Mouse (Mus musculus) myocyte (in vitro differentiated cells): ENCODE measurements around the gene Pafah1b2. TPM values are rescaled to one million over a fixed set of nuclear protein-coding genes. Genes with fewer than 3 reads are reported as not detected.

Experiments
- H3K27me3 ChIP-seq: one replicate; pipeline ENCODE4 v1.6.1; 2011; ENCODE audit not compliant: control insufficient read depth, insufficient read depth, insufficient read length
- H3K36me3 ChIP-seq: one replicate; pipeline ENCODE4 v1.6.1; 2011; ENCODE audit not compliant: control insufficient read depth, insufficient read depth
- H3K4me2 ChIP-seq: one replicate; pipeline ENCODE4 v1.6.1; 2011; ENCODE audit warnings: low read depth, control low read depth
- H3K4me3 ChIP-seq: one replicate; pipeline ENCODE4 v1.5.1; 2011; ENCODE audit warnings: mild to moderate bottlenecking, control low read depth, moderate library complexity
- H3K79me2 ChIP-seq: one replicate; pipeline ENCODE4 v1.6.1; 2011; ENCODE audit not compliant: control insufficient read depth, insufficient read depth
- H3ac ChIP-seq: one replicate; pipeline ENCODE4 v1.6.1; 2011; ENCODE audit not compliant: control insufficient read depth, insufficient read length
- CEBPB ChIP-seq: IDR thresholded peaks from 2 replicates; pipeline ENCODE4 v1.6.1; 2011; ENCODE audit warnings: mild to moderate bottlenecking, moderate library complexity; ENCODE audit not compliant: poor library complexity, insufficient read depth, severe bottlenecking
- E2F4 ChIP-seq: IDR thresholded peaks from one replicate; pipeline ENCODE4 v1.6.1; 2011; ENCODE audit warnings: mild to moderate bottlenecking, control low read depth, moderate library complexity; ENCODE audit not compliant: insufficient read depth
- MAX ChIP-seq: IDR thresholded peaks from one replicate; pipeline ENCODE4 v1.6.1; 2011; ENCODE audit warnings: low read depth, mild to moderate bottlenecking, control low read depth
- MYOD1 ChIP-seq, 3 experiments: IDR thresholded peaks; one replicate each; pipeline ENCODE4 v1.6.1; 2011; ENCODE audit warnings: control low read depth in 2 of 3, low read depth in 2 of 3, mild to moderate bottlenecking in 2 of 3, moderate library complexity in 1 of 3; ENCODE audit not compliant: insufficient read length in 2 of 3, control insufficient read depth in 1 of 3
- MYOG ChIP-seq, 3 experiments: IDR thresholded peaks; one replicate each; pipeline ENCODE4 v1.6.1; 2011; ENCODE audit warnings: control low read depth in 2 of 3, low read depth in 2 of 3, mild to moderate bottlenecking in 2 of 3; ENCODE audit not compliant: insufficient read length in 2 of 3, control insufficient read depth in 1 of 3, insufficient read depth in 1 of 3
- POLR2A ChIP-seq: IDR thresholded peaks from one replicate; pipeline ENCODE4 v1.6.1; 2011; ENCODE audit warnings: low read depth, mild to moderate bottlenecking, control low read depth, moderate library complexity; ENCODE audit not compliant: insufficient read length
- POLR2AphosphoS2 ChIP-seq: IDR thresholded peaks from one replicate; pipeline ENCODE4 v1.6.1; 2011; ENCODE audit warnings: low read depth, control low read depth; ENCODE audit not compliant: insufficient read length
- REST ChIP-seq: IDR thresholded peaks from one replicate; pipeline ENCODE4 v1.6.1; 2011; ENCODE audit warnings: mild to moderate bottlenecking, control low read depth, moderate library complexity; ENCODE audit not compliant: insufficient read depth, insufficient read length
- SRF ChIP-seq: IDR thresholded peaks from one replicate; pipeline ENCODE4 v1.6.1; 2011; ENCODE audit warnings: low read depth; ENCODE audit not compliant: control insufficient read depth, insufficient read length
- TCF12 ChIP-seq: IDR thresholded peaks from one replicate; pipeline ENCODE4 v1.6.1; 2011; ENCODE audit warnings: mild to moderate bottlenecking, control low read depth; ENCODE audit not compliant: poor library complexity, insufficient read depth, severe bottlenecking
- TCF3 ChIP-seq: IDR thresholded peaks from one replicate; pipeline ENCODE4 v1.6.1; 2011; ENCODE audit warnings: low read depth, control low read depth; ENCODE audit not compliant: insufficient read length
- USF1 ChIP-seq: IDR thresholded peaks from one replicate; pipeline ENCODE4 v1.6.1; 2011; ENCODE audit warnings: low read depth, mild to moderate bottlenecking, control low read depth, moderate library complexity
- polyA plus RNA-seq: library from polyadenylated mRNA; unstranded; fragments of >200 nt; fragmentation: generic; extraction: Trizol; gene quantifications from one replicate; pipeline ENCODE4 v1.2.1, GENCODE M21; 2012; ENCODE audit warnings: missing spikeins

The Pafah1b2 gene
- polyA plus RNA-seq, 1 experiment: 86.8 TPM

GRCm38 (mm10) chr9:45938088-45938487 lies 74.4 kb downstream of the Pafah1b2 start:
- Histone ChIP-seq H3K79me2 (no peaks in the 10 kb centered on the region), H3ac (no peak overlapping the region), H3K4me2 (no peak overlapping the region), H3K27me3 (no peaks in the 10 kb centered on the region), H3K36me3 (no peaks in the 10 kb centered on the region), H3K4me3 (no peak overlapping the region)
- no peak for TF ChIP-seq MYOG (IDR thresholded peaks at IDR 0.05; ENCODE audit: control insufficient read depth in 1 of 3, insufficient read depth in 1 of 3, insufficient read length in 2 of 3, low read depth in 2 of 3)
- TF ChIP-seq MAX: no peak
- TF ChIP-seq POLR2A: no peak
- no peak for TF ChIP-seq REST
- no peak for TF ChIP-seq MYOD1 (IDR thresholded peaks at IDR 0.05; ENCODE audit: control insufficient read depth in 1 of 3, insufficient read length in 2 of 3, low read depth in 2 of 3)
- no peak for TF ChIP-seq POLR2AphosphoS2
- TF ChIP-seq USF1: no peak
- no peak for TF ChIP-seq CEBPB

- Histone ChIP-seq H3K27me3 (no peaks in the 10 kb centered on the region), H3K4me2 (no peak overlapping the region), H3K36me3 (no peaks in the 10 kb centered on the region), H3K4me3 (no peak overlapping the region), H3K79me2 (no peaks in the 10 kb centered on the region), H3ac (no peak overlapping the region)
- TF ChIP-seq POLR2AphosphoS2 (peak; percentile 27), MYOG (IDR thresholded peaks at IDR 0.05; ENCODE audit: control insufficient read depth in 1 of 3, insufficient read depth in 1 of 3, insufficient read length in 2 of 3, low read depth in 2 of 3) (no peak), TCF12 (no peak), CEBPB (no peak), POLR2A (no peak)
These were observed 75.6 kb downstream of the Pafah1b2 start for GRCm38 (mm10) chr9:45936883-45937282.

- no peak within 1 kb of the TSS for H3K4me3 ChIP-seq
- no peak within 1 kb of the TSS for H3ac ChIP-seq
- no peaks in the 10 kb centered on the region for H3K79me2 ChIP-seq
- no peaks in the 10 kb centered on the region for H3K27me3 ChIP-seq
- TF ChIP-seq E2F4 (no peak), SRF (peak; percentile 56)
- peak within 1 kb of the TSS; percentile 65 for H3K4me2 ChIP-seq
- no peaks in the 10 kb centered on the region for H3K36me3 ChIP-seq
These were observed 76.8 kb downstream of the Pafah1b2 start, which contains the start of gene Tagln for GRCm38 (mm10) chr9:45935628-45936210. Gene Tagln (minus strand): TSS chr9:45936058.

GRCm38 (mm10) chr9:45932571-45933415 lies 79.7 kb downstream of the Pafah1b2 start:
- H3K4me2 ChIP-seq: no peak overlapping the region
- TF ChIP-seq MYOG (IDR thresholded peaks at IDR 0.05; ENCODE audit: control insufficient read depth in 1 of 3, insufficient read depth in 1 of 3, insufficient read length in 2 of 3, low read depth in 2 of 3): no peak
- no peak for TF ChIP-seq POLR2A
- no peak for TF ChIP-seq USF1
- no peak for TF ChIP-seq E2F4
- no peak for TF ChIP-seq TCF12
- no peak for TF ChIP-seq CEBPB
- no peak for TF ChIP-seq TCF3
- TF ChIP-seq SRF: no peak
- TF ChIP-seq REST: no peak
- H3K36me3 ChIP-seq: peaks cover under 1% of the 10 kb centered on the region
- H3K79me2 ChIP-seq: no peaks in the 10 kb centered on the region
- no peak overlapping the region for H3K4me3 ChIP-seq
- no peak overlapping the region for H3ac ChIP-seq
- no peaks in the 10 kb centered on the region for H3K27me3 ChIP-seq

- TF ChIP-seq POLR2A: no peak
- no peak for TF ChIP-seq SRF
- TF ChIP-seq TCF12: no peak
- TF ChIP-seq POLR2AphosphoS2: no peak
- H3ac ChIP-seq: no peak overlapping the region
- peaks cover 9% of the 10 kb centered on the region for H3K36me3 ChIP-seq
- no peak overlapping the region for H3K4me3 ChIP-seq
- H3K27me3 ChIP-seq: no peaks in the 10 kb centered on the region
- H3K4me2 ChIP-seq: no peak overlapping the region
- H3K79me2 ChIP-seq: no peaks in the 10 kb centered on the region
These were observed 80.5 kb downstream of the Pafah1b2 start for GRCm38 (mm10) chr9:45931958-45932357.
